ENCODE assay signal across 18 mouse cellular contexts in the genomic region with DNA sequence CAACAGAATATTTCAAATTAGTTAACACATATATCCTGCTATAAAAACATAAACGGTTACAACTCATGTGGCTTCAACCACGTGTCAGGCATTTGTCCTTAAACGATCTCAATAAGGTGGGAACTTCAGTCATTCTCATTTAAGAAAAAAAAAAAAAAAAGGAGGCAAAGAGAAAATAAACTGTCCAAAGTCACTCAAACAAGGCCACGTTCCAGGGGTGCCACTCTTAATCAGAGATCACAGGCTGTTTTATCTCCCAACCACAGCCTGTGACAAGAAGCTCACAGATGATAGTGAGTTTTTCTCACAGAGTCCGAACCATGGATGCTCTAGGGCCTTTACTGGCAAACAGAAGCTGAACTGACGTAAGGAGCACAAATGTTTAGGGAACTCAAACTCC. TPM values are rescaled to one million over a fixed set of nuclear protein-coding genes. Genes with fewer than 3 reads are reported as not detected.
A peak's percentile ranks its signal among the peaks of the same experiment; 100 is the strongest.
DNase-seq lines count a peak whose midpoint lies in the region; ATAC-seq lines count a peak whose summit lies in the region.
"Had no signal": no experiment of that assay in that cellular context is flagged by ENCODE, and none has a peak within 500 bp of the region (broad histone marks: within the 10 kb centered on the region; RNA-seq: fewer than 3 reads in every experiment).

No protein-coding gene starts in this region.

- H3K36me3 ChIP-seq in embryonic facial prominence, embryonic 15.5 days, result no peaks in the 10 kb centered on the region
- H3K36me3 ChIP-seq in embryonic facial prominence, embryonic 10.5 days (replicated peaks), result peaks cover 3% of the 10 kb centered on the region; the same call in 1 of the 2 replicates
- no peaks in the 10 kb centered on the region for H3K36me3 ChIP-seq in liver, embryonic 12.5 days
- H3K36me3 ChIP-seq in stomach, embryonic 15.5 days, result no peaks in the 10 kb centered on the region
- H3K36me3 ChIP-seq: heart, embryonic 13.5 days; limb, embryonic 12.5 days; midbrain, embryonic 10.5 days had no signal

- H3K27ac ChIP-seq in embryonic facial prominence, embryonic 15.5 days (replicated peaks), result peak overlapping the region; percentile 41; the same call in 1 of the 2 replicates
- H3K27ac ChIP-seq in embryonic facial prominence, embryonic 10.5 days (replicated peaks), result no peak overlapping the region
- no peak overlapping the region for H3K27ac ChIP-seq in liver, embryonic 12.5 days
- H3K27ac ChIP-seq in stomach, embryonic 15.5 days, result no peak overlapping the region; the same call in 1 of the 2 replicates
- H3K27ac ChIP-seq: kidney, postnatal 0 days; layer of hippocampus, adult 2 months; limb, embryonic 12.5 days had no signal

- no peak for DNase-seq in embryonic facial prominence, embryonic 10.5 days (ENCODE audit: low spot score)
- DNase-seq in spleen, postnatal 36 days (ENCODE audit: low spot score in 2 of 2), result peak; percentile 25 to 35
- DNase-seq in spleen, adult 12 weeks (ENCODE audit: low spot score), result no peak
- DNase-seq in left cerebral cortex, adult 9 months (ENCODE audit: low spot score in 2 of 2), result no peak
- no peak for DNase-seq in layer of hippocampus, postnatal 10 days (ENCODE audit: low spot score in 2 of 2)
- DNase-seq: adrenal gland, postnatal 36 days; kidney, adult 11 months; right cerebral cortex, postnatal 25 days; thymus, adult 18-20 months had no signal

- H3K4me1 ChIP-seq in embryonic facial prominence, embryonic 15.5 days, result peaks cover 89% of the 10 kb centered on the region
- peaks cover 79% of the 10 kb centered on the region for H3K4me1 ChIP-seq in embryonic facial prominence, embryonic 10.5 days
- H3K4me1 ChIP-seq in liver, embryonic 12.5 days, result peaks cover 62% of the 10 kb centered on the region
- H3K4me1 ChIP-seq in stomach, embryonic 15.5 days, result peaks cover 67% of the 10 kb centered on the region

- H3K4me2 ChIP-seq in embryonic facial prominence, embryonic 15.5 days (replicated peaks), result no peak overlapping the region; the same call in 1 of the 2 replicates
- peak overlapping the region; percentile 45 for H3K4me2 ChIP-seq in liver, embryonic 12.5 days
- peak overlapping the region; percentile 23; the same call in 1 of the 2 replicates for H3K4me2 ChIP-seq in stomach, embryonic 15.5 days
- H3K4me2 ChIP-seq: limb, embryonic 12.5 days had no signal

- no peak overlapping the region for H3K4me3 ChIP-seq in embryonic facial prominence, embryonic 15.5 days (replicated peaks)
- H3K4me3 ChIP-seq in embryonic facial prominence, embryonic 10.5 days, result no peak overlapping the region
- no peak overlapping the region for H3K4me3 ChIP-seq in liver, embryonic 12.5 days
- no peak overlapping the region for H3K4me3 ChIP-seq in stomach, embryonic 15.5 days (replicated peaks)
- H3K4me3 ChIP-seq: heart, embryonic 13.5 days; layer of hippocampus, adult 2 months; limb, embryonic 12.5 days; midbrain, embryonic 10.5 days had no signal

- H3K9me3 ChIP-seq in embryonic facial prominence, embryonic 15.5 days (replicated peaks), result no peaks in the 10 kb centered on the region
- no peaks in the 10 kb centered on the region for H3K9me3 ChIP-seq in embryonic facial prominence, embryonic 10.5 days
- no peaks in the 10 kb centered on the region for H3K9me3 ChIP-seq in liver, embryonic 12.5 days (replicated peaks)
- no peaks in the 10 kb centered on the region for H3K9me3 ChIP-seq in stomach, embryonic 15.5 days
- H3K9me3 ChIP-seq: heart, embryonic 13.5 days; limb, embryonic 12.5 days; midbrain, embryonic 10.5 days had no signal

- ATAC-seq in embryonic facial prominence, embryonic 15.5 days (ENCODE audit: insufficient number of reproducible peaks, low FRiP score, low TSS enrichment, low read depth), result no peak
- peak; percentile 86 for ATAC-seq in liver, embryonic 12.5 days
- no peak for ATAC-seq in stomach, embryonic 15.5 days (ENCODE audit: insufficient read depth, low FRiP score, low read depth)
- ATAC-seq: lung, postnatal 0 days had no signal

- no peak overlapping the region for H3K9ac ChIP-seq in embryonic facial prominence, embryonic 15.5 days
- no peak overlapping the region; the same call in 1 of the 2 replicates for H3K9ac ChIP-seq in liver, embryonic 12.5 days
- no peak overlapping the region for H3K9ac ChIP-seq in stomach, embryonic 15.5 days
- H3K9ac ChIP-seq: limb, embryonic 12.5 days had no signal

- WGBS in embryonic facial prominence, embryonic 15.5 days, result 50% methylated on average over 6 of the region's 6 CpGs
- WGBS in embryonic facial prominence, embryonic 10.5 days, result 72% methylated on average over 6 of the region's 6 CpGs
- 29% methylated on average over 6 of the region's 6 CpGs for WGBS in liver, embryonic 12.5 days (ENCODE audit: insufficient replicate concordance)
- WGBS in stomach, embryonic 15.5 days, result 46% methylated on average over 6 of the region's 6 CpGs

- H3K27me3 ChIP-seq in embryonic facial prominence, embryonic 15.5 days, result no peaks in the 10 kb centered on the region
- peaks cover 8% of the 10 kb centered on the region; the same call in 1 of the 2 replicates for H3K27me3 ChIP-seq in embryonic facial prominence, embryonic 10.5 days (replicated peaks; ENCODE audit: low read depth, poor library complexity, severe bottlenecking)
- H3K27me3 ChIP-seq in liver, embryonic 12.5 days (replicated peaks), result peaks cover 24% of the 10 kb centered on the region; the same call in 1 of the 2 replicates
- H3K27me3 ChIP-seq in stomach, embryonic 15.5 days (replicated peaks), result no peaks in the 10 kb centered on the region
- H3K27me3 ChIP-seq: heart, embryonic 13.5 days; limb, embryonic 12.5 days had no signal

RNA-seq across cellular contexts. Expression of a gene that starts 13.9 kb away (rescaled TPM):
- polyA plus RNA-seq in embryonic facial prominence, embryonic 15.5 days (2015; fragmentation: Nextera tagmentation; extraction: Ambion mirVana), result 28.9 TPM in 2 replicates
- 11.7 and 11.8 TPM in 2 replicates for polyA plus RNA-seq in embryonic facial prominence, embryonic 10.5 days (2016; fragmentation: Nextera tagmentation; extraction: Ambion mirVana)
- polyA plus RNA-seq in liver, embryonic 12.5 days (2016; fragmentation: Nextera tagmentation; extraction: Ambion mirVana), result 2.4 and 2.8 TPM in 2 replicates
- 25.7 TPM in 2 replicates for polyA plus RNA-seq in stomach, embryonic 15.5 days (2015; fragmentation: Nextera tagmentation; extraction: Ambion mirVana)
- total RNA-seq in layer of hippocampus, postnatal 10 days (2021), result 10 to 100 TPM; 36.2 to 36.5 TPM

Comparison
In these comparisons a context has a peak if more than half of its experiments do, and no peak if none do; other contexts are left out.
1. DNase-seq: peak in spleen, postnatal 36 days (2 of 2); none in embryonic facial prominence, embryonic 10.5 days (single experiment), spleen, adult 12 weeks (single experiment), left cerebral cortex, adult 9 months (0 of 2) and layer of hippocampus, postnatal 10 days (0 of 2).